Mouse (Mus musculus) CH12F3 (cell line): Measurements from ENCODE around the gene Telo2.

ENCODE experiments used
- in situ Hi-C: fragments of 300-500 bp; cut with MboI; formaldehyde crosslinking; loops from 2 replicates; pipeline ENCODE4 v1.14.3; 2020; ENCODE audit warnings: low sequenced_read_pairs

Telo2 gene

DNA sequence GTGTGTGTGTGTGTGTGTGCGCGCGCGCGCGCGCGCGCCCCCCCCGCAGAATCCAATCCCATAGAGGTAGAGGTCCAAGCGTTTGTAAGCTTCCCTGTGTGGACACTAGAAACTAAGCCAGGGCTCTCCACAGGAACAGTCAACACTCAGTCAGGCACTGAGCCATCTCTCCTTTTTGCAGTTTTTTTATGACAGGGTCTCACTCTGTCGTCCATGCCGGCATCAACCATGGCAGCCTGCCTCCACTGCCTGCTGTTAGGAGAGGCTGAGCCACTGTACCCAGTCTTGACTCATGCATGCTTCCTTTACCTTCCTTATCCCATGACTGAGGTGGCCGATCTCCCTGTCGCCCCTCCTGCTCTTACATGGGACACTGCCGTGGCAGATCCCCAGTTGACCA, 8.0 kb downstream of the Telo2 start:
- in situ Hi-C loops, result no loop called here

DNA sequence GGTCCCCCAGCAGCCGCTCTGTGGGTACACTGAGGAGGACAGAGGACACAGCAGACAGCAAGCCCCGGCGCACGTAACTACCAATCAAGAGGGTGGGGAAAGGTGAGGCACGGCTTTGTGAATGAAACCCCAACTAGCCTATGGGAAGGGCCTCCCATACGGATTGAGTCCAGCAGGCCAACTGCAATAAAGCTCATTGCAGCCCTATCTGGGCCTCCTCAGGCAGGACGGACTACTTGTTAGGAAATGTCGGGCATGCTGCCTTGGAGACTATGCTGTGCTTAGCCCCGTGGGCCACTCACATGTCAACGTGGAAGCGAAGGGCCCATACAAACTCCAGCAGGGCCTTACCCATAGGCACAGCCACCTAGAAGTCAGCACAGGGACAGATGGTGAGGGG, 14.4 kb downstream of the Telo2 start:
- in situ Hi-C loops, result no loop called here

DNA sequence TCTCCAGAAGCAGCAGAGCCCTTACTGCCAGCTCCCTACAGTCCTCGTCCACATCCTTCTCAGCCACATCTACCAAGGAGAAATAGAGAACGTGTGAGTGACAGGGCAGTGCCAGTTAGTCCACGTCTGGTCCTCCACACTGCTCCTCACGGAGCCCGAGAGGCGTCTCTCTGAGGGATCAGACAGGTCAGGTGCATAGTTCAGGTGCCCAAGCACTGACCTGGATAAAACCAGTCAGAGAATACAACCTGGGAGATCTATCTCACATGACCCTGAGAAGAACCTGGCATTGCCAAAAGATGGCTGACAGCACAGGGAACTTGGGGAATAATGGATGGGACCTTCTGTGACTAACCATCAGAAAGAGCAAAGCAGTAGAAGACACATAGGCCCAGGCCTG, 15.7 kb downstream of the Telo2 start:
- in situ Hi-C loops, result no loop called here

DNA sequence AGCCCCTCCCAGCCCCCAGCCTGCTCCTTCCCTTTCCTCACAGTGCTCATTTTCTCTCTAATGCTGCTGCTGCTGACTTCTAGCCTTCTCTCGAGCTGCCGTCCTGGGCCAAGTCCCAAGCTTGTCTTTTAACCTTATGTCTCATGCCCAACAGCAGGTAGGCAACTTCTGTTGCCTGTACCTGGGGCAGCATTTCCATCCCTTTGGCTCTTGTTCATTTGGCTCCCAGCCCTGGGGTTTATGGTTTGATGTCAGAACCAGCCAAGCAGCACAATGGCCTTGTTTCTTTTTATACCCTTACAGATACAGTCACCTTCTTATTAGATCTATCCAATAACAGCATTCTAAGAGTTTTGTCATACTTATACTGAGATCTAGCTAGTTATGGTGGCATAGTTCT, 19.5 kb downstream of the Telo2 start:
- in situ Hi-C loops, result no loop called here

DNA sequence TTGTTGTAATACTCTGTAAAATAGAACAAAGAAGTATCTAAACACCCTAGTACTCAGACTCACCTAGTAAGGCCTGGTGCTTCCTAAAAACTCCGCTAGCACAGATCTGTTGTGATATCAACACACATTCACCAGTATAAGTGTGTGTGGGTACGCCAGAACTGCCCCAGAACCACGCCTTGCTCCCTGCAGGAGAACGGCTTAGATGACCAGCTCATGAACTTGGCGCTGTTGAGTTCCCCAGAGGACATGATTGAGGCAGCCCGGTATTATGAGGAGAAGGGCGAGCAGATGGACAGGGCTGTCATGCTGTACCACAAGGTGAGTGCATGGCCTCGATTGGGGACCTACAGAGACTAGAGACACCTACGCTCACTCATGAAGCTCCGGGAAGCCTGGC, 25.3 kb downstream of the Telo2 start:
- in situ Hi-C loops, result no loop called here

DNA sequence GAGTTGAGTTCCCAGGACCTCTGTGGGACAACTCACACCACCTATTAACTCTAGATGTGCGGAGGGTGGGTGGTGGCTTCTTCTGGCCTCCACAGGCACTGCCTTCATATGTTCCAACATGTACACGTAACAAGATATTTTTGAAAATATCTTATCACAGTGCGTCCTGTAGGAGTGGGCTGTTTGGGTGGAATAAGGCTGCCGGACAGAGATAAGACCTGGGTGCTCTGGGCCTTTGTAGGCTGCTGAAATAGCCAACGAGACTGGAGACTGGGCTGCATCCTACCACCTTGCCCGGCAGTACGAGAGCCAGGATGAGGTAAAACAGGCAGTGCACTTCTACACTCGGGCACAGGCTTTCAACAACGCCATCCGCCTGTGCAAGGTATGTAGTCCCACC, 26.6 kb downstream of the Telo2 start:
- in situ Hi-C loops, result no loop called here

DNA sequence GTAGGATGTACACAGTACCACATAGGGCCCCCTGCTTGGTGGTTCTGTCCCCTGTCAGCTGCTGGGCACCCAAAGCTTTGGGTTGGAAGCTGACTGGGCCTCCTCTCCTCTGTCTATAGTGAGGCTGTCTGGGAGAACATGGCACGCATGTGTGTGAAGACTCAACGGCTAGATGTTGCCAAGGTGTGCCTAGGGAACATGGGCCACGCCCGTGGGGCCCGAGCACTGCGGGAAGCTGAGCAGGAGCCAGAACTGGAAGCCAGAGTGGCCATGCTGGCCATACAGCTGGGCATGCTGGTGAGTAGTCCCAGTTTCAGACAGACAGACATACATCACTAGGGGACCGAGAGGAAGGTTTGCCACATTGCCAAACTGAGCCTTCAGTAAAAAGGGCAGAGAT, 29.0 kb downstream of the Telo2 start:
- in situ Hi-C loops, result no loop called here

DNA sequence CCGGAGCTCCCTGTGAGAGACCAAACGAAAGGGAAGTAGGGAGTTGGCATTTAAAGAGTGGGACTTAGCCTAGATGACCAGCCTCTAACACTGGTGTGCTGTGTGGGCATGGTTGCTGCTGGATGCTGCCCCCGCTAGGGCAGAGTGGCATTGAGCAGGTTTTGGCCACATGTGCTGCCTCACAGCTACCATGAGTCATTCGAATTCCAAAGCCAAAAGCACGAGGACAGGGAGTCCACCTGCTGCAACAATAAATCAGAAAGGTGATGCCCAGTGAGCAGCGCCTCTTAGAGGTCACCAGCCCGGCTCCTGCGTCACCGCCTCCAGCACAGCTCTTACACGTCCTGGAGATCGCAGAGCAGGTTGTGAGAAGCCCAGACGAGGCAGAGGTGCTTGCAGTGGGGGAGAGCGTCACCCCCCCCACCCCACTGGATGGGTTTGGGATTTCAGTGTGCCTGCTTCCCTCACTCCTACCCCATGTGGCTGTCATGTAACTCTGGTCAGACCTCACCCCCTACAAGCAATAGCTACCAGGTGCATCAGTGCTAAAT, 30.9 kb downstream of the Telo2 start:
- in situ Hi-C loops, result no loop called here

DNA sequence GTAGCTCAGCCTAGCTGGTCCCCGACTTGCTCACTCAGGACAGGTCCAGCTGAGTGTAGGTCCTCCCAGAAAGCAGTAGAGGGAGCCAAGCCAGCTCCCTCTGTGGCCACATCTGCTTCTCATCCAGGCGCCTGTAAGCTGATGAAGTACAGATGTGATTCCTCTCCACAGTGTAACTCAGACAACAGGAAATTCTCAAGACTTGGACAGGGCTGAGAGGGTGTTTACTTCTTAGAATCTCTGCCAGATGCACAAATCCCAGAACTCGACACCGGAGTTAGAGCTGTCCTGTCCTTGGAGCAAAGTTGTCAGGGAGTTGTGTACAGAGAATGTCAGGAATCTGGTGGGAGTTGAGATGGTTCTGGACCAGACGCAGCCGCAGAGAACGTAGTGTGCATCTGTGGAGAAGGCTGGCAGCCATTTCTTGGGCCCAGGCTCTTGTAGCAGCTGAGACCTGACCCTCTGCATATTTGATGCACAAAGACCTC, 32.3 kb downstream of the Telo2 start, which contains the start of gene Tmem204:
Gene Tmem204 (minus strand): TSS at position 148 of the 488 bp plus-strand sequence.
- in situ Hi-C loops, result no loop called here

DNA sequence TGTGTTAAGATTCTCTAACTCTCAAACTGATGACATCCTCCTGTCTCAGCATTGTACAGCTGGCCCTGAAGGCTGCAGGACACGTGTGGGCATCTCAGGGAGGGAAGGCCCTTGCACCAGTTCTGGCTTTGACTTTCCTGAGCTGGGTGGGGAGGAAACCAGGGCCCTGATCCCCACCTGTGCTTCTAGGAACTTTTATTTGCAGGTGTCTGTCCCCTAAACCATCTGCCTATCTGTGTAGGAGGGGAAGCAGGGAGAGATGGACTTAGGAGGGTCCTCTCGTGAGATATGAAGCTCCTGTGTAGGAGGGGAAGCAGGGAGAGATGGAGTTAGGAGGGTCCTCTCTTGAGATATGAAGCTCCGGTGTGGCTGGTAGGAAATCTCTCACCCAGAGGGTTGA, 32.9 kb downstream of the Telo2 start:
- in situ Hi-C loops, result no loop called here

DNA sequence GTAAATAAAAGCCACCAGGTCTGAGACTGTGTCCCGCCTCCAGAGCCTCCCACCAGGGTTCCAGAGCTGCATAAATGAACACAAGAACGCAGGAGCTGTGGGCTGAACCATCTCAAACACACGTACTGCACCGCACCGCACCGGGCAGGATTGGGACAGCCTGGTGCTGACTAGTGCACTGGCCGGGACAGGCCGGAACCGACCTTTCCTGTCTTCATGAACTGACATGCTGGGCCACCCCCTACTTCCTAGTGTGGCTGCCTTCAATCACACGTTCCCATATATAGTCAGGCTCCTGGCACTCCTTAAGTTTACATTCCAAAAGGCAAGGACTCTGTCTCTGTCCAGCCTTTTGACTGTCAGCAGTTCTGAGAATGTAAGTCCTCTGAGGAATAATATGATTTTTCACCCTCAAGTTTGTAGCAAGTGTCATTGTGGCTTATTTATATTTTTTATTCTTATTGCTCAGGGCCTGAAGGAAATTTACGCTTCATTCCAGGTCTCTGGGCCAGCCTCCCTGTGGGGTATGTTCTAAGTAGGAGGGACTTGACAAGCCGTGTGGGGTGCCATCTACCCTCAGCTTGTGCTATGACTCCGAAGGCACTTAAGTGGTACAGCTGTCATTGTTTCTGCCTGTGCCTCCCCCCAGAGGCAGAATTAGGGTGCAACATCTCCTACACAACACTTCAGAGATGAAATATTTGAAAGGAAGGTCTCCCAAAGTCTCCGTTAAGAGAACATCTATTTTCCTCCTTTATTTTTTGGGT, 33.5 kb downstream of the Telo2 start:
- in situ Hi-C loops, result no loop called here

DNA sequence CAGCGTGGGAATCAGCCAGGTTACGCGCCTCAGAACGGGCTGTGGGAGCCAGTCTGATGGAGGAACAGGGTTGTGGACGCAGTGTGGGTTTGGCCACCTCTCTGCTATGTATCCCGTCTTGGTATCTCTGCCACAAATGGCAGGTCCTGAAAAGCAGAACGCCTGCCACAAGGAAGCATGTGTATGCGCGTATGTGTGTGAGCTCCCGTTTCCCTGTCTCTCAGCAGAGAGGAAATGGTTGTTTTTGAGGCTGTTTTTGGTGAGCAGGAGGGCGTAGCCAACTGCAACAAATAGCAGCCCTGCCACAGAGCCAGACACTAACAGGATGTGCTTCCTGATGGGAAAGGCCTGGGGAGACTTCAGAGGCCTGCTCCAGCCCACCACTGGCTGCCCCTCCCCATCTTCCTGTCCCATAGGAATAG, 34.8 kb downstream of the Telo2 start:
- in situ Hi-C loops, result no loop called here

DNA sequence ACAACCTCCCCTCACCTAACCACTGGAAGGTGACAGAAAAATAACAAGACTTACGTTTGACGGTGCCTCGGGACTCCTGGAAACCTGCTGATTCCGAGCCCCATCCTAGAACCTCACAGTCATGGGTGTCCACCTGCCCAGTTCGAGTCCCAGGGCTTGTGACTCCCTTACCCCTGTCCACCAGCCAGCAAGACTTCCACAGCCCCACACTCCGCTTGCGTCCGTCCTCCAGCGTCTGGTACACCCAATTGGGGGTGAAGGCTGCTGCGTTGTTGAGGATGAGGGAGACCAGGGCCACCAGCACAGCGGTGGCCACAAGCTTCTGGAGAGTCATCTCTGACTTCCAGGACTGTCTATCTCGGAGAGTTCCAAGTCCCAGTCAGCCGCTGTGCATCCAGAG, 35.6 kb downstream of the Telo2 start:
- in situ Hi-C loops, result no loop called here

DNA sequence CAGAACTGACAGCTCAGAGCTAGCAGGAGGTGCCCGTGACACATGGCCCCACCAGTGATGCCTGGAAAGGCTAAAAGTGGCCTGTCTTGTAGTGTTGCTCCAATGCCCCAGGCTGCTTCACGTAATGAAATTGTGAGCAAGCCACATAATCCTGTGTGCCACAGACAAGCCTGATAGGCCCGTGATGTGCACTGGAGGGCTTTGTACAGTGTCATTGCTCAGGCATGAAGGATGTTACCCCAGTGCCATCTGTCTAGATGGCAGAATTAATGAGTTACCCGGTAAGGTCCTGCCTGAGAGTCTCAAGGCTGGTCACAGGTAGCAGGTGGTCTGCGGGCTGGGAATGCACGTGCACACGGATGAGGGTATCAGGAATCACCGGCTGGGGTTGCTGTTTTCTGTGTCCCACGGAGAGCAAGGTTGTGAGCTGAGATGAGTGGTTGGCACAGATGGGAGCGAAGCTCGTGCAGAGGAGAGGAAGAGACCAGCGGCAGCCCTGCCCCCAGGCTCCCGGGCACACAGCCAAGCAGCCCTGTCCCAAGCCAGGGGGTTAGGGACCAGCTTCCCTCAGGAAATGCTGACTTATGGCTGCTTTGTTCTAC, 37.9 kb downstream of the Telo2 start:
- in situ Hi-C loops, result no loop called here

DNA sequence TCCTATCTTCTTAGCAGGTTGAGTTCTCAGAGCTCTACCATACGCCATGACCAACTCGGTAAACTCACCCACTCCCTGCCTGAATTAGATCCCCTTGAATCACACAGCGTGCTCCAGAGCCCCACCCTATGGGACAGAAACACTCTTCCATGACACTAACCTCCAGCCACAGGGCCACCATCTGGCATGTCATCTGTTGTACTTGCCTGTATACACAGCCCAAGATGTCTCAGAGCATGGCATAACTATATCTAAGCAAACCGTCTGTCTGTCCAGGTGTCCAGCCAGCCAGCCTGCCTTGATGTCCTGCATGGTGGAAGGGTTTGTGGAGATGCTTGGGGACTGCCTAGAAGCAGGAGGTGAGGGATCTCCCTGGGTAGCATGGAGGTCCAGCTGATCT, 38.9 kb downstream of the Telo2 start:
- in situ Hi-C loops, result no loop called here

DNA sequence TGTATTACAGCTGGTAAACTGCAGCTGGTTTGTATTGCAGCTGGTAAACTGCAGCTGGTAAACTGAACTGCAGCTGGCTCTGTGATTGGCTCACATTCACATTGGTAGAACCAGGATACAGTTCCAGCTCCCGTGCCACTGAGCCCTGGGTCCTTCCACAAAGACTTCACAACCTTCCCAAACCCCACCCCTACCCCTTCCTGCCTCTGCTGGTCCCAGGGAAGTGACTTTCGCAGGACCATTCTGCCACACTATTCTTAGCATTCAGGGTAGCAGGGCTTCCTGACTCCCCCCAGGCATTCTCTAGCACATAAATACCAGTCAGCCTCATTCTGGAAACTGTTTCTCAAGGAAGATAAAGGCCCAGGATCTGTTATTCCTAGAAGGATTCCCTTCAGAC, 47.1 kb downstream of the Telo2 start:
- in situ Hi-C loops, result no loop called here

DNA sequence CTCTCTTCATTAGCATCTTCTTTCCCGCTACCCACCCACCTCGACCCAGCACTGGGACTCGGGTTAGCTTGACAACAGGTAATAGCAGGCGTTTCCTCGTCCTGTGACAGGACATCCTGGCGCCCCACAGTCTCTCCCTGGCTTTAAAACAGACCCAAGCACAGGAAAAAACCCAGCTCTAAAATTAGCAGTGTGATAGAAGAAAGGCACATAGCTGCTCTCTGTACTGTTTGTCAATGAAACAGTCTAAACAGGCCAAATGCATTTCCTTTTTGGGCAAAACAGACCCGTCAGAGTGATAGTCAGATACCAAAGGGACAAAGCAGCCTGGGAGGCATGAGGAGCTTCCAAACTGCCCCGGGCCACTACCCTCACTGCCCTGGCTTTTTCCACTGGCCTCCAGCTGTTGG, 48.3 kb downstream of the Telo2 start:
- in situ Hi-C loops, result no loop called here

DNA sequence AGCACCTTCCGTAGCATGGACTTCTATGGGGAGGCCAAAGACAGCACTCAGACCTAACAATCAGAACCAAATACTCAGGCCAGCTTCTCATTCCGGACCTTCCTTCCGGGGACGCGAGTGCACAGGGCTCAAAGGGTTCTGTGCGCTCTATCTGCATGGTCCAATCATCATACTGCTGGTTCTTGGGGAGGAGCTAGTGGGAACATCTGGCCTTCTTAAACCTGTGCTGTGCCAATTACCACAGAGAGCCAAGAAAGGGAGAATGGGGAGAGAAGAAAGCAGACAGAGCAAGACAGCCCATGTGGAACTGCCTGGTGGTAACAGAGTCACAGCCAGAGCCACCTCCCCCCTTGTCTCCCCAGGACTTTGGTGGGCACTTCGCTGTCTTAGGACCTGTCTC, 49.2 kb downstream of the Telo2 start:
- in situ Hi-C loops, result no loop called here

DNA sequence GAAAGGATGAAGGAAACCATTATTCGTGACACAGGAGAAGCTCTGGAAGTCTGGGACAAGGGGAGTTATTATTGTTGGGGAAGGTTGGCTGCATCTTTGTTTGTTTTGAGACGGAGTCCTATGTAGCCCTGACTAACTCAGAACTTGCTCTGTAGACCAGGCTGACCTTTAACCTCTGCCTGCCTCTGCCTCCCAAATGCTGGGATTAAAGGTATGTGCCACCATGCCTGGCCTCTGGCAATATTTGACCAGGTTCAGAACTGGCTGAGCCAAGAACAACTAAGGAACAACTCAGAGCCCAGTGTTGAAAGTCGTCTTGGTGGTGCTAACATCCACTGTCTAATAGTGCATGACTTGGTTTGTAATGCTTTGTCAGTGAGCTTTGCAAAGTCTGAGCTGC, 50.6 kb downstream of the Telo2 start:
- in situ Hi-C loops, result no loop called here

DNA sequence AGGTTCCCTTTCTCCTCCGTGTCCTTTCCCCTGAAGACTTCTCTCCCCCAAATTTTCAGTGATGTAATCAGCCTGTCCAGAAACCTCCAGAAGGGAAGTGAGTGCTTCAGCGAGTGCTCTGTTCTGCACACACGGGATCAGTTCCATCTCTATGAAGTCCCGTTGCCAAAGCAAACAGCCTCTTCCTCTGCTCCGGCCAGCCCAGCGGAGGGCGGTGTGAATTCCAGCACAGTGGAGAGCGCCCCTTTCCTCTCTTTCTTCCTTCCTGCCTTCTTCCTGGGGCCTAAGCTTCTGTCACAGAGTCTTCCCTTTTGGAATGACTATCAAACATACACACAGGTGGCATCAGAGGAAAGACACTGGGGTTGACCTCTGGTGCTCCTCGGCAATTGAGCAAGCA, 51.4 kb downstream of the Telo2 start:
- in situ Hi-C loops, result no loop called here

DNA sequence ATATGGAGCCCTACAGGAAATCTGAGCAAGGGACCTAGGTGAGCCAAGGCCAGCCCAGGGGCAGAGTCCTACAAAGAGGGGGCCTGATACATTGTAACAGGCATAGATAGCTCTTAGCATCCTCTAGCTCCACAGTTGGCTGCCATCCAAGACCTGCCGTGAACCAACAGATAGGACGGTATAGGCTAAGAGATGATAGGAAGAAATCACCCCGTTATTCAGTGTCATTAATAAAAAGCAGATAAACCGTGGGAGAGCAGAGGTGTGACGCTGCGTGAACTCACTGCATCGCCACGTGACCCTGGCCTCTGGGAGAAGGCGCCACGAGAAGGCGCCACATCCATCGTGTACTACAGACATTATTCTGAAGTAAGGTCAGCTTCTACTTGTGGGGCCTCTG, 51.9 kb downstream of the Telo2 start:
- in situ Hi-C loops, result no loop called here

DNA sequence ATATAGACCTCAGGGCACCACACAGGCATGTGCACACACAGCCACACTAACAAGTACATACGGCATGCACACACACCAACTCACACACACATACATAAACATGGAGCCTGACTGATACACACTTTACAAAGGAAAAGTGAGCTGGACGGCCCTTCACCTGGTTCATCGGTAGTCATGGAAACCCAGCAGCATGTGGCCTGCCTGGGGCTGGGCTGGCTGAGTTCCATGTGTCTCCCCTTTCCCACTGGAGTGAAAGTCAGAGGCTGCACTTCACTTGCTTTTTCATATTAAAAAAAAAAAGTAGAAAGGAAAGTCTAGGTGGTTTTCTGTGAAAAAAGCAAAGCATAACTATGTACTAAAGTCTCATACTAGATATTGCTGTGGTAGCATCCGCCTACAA, 52.5 kb downstream of the Telo2 start:
- in situ Hi-C loops, result no loop called here
